Mouse (Mus musculus) stomach, postnatal 0 days (tissue): ENCODE data around the gene Itpk1.

Experiments used
- CTCF ChIP-seq: IDR thresholded peaks from 2 replicates; pipeline ENCODE4 v1.5.1; 2016; ENCODE audit warnings: antibody characterized with exemption, low read depth, mild to moderate bottlenecking, moderate library complexity
- EP300 ChIP-seq: optimal IDR thresholded peaks from 2 replicates; pipeline ENCODE3; 2016; ENCODE audit warnings: antibody characterized with exemption

GRCm38 (mm10) chr12:102723861-102724260 is 19.1 kb upstream of the Itpk1 start:
- TF ChIP-seq CTCF (no peak), EP300 (no peak)
